Mouse (Mus musculus) left cerebral cortex, postnatal 14 days (tissue): ENCODE measurements at regions not wholly inside any gene's neighbourhood (a gene's known extent, or its start where the extent isn't known, plus 50 kb on each side); places are given as distances from the start of the nearest gene placed in this dataset.

Source experiments
- DNase-seq, 2 experiments: peaks; one replicate each; pipeline ENCODE4 v3.0.0; 2021 to 2022; ENCODE audit warnings: low spot score in 2 of 2, mixed read lengths in 1 of 2
- intact Hi-C: fragments of 180-260 bp; cut with DNase I; formaldehyde crosslinking; loops from one replicate; pipeline ENCODE4 v1.15.1; 2025

GRCm38 (mm10) chr10:96720956-96721688, 104.3 kb downstream of the Btg1 start:
- intact Hi-C loops = loop anchor here (5.0 kb wide), 1 partner anchor 99 kb away; no protein-coding TSS in a partner anchor
- no peak for DNase-seq

- intact Hi-C loops = loop anchor here (5.0 kb wide), 1 partner anchor 100 kb away; no protein-coding TSS in a partner anchor
- peak in 1 of 2 experiments; percentile 20 for DNase-seq
Measured at GRCm38 (mm10) chr10:96722491-96722890, 105.7 kb downstream of the Btg1 start.

DNA sequence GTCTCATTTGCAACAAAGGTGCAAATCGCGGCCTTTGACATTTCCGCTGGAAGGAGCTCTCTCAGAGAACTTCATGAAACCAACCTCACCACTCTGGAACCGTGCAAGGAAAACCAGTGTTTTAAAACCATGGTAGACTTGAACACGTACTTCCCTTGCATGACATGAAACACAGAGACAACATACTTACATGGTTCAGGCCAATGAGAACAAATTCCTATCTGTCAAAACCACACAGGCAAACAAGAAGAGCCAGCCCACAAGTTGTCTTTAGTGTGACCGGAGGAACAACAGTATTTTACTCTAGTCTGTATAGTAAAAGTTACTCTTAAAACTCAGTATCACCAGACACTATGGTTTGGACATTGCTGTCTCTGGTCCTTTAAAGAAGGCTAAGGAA, 106.3 kb downstream of the Btg1 start:
- intact Hi-C loops = loop anchor here (5.0 kb wide), 1 partner anchor 101 kb away; no protein-coding TSS in a partner anchor
- no peak for DNase-seq

DNA sequence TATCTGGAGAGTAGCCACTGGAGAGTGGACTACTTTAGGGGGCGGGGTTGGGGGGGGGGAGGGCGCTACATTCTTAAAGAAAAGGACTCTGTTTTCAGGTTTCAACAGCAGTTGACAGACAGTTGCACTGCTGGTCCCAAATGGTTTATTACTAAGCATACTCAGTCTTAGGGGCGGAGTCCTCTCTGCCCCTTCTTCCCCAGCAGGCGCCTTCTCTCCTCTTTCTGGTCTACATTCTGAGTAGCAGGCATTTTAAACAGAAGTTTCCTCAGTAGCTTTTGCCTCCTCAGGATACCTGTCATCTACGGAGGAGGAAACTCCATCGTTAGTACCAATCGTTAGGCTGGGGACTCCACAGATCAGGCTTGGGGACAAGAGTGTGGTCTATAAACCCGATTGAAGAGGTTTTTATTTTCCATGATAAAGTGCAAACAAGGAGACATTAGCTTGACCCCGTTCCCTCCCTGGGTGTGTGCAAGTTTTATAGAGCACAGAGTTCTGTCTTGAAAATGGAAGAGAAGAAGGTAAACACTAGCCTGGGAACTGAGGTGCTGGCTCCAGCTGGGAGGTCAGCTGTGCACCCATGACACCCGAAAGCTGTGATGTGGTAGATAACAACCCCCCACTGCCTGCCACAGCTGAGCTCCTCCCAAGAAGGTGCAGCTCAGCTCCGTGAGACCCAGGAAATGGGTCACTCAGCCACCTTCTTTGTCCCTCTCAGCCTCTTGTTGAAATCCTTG, 107.8 kb downstream of the Btg1 start:
- DNase-seq = no peak
- intact Hi-C loops = loop anchor here (5.0 kb wide), 1 partner anchor 102 kb away; no protein-coding TSS in a partner anchor

GRCm38 (mm10) chr10:96726801-96727780, 110.3 kb downstream of the Btg1 start:
- peak; percentile 43 to 48 for DNase-seq
- intact Hi-C loops = no loop called here

DNA sequence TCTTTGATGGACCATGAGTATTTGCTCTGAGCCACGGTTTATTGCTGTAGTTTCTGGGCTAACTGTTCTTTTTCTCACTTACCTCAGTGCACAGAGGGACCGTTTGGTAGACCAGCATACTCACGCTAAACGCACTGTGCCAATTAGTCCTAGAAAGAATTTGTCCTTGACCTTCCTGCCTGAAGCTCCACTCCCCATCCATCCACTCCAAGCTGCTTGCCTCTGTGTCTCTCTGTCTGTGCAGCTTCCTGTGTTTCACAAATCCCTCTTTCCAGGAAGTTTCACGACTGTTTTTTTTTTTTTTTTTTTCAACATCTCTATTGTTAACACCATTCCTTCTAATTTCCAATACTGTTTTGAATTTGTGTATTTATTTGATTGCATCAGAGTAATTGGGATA, 116.8 kb downstream of the Btg1 start:
- intact Hi-C loops = no loop called here
- no peak for DNase-seq

DNA sequence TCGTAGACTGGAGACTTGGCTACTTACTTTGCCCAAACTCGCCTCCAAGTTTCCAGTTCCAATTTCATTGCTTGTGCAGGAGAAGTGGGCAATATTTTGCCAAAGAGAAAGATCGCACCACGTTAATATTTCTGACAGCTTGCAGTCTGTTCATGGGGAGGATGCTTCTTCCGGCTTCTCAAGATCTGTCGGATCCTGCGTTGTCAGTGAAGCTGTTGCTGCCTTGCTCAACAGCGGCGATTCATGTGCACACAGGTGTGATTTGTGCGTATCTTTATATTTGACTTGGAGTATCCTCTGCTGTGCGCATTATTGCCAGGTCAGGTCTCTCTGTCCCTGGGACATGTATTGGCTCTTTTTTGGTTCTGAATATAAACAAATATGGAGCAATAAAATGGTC, 118.3 kb downstream of the Btg1 start:
- intact Hi-C loops = no loop called here
- DNase-seq = no peak

GRCm38 (mm10) chr10:96735885-96736628, 119.3 kb downstream of the Btg1 start:
- intact Hi-C loops = no loop called here
- no peak for DNase-seq

- intact Hi-C loops = no loop called here
- DNase-seq = no peak
Measured at GRCm38 (mm10) chr10:96737972-96738371, 121.2 kb downstream of the Btg1 start.

DNA sequence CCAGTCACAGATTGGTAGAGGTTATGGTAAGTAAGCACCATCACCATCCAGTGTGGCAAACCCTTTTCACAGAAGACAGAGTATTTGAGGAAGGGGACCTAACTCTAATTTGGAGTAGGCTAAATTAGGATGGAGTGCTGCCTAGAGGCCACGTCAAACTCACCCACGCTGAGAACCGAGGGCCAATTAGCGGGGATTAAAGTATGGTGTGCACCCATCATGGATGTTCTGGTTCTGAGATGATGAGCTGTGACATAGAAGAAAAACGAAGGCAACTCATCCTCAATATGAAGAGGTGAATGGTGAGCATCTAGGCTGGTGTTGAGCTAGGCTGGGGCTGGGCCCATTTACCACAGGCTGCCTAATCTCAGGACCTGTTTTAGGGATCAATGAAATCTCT, 121.8 kb downstream of the Btg1 start:
- DNase-seq = no peak
- intact Hi-C loops = no loop called here

DNA sequence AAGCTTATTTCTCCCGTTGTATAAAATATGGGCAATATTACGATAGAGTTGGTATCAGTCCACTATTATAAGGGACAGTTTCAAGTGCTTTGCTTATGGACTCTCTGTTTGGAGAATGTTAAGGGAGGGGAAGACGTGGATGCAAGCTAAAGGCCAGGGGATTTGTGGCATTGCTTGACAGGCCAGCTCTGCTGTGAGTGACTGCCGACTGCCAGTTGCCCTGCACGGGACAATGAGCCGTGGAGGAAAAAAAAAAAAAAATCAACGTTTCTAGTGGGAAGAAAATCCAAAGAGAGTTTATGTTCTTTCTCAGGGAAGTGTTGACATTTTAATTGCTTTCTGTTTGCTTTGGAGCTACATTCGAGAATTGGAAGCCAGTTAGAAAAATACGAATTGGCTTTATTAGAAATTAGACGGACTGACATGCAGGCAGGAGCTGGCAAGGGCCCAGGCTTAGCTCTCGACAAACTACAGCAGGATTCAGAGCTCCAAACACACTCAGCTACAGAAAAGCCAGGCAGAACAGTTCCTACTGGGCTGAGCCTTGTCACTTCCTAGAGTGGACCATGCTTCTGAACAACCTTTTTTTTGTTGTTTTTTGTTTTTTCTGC, 127.5 kb downstream of the Btg1 start:
- intact Hi-C loops = no loop called here
- no peak for DNase-seq

- intact Hi-C loops = no loop called here
- DNase-seq = no peak
Measured at GRCm38 (mm10) chr10:96747015-96747663, 130.3 kb downstream of the Btg1 start.

DNA sequence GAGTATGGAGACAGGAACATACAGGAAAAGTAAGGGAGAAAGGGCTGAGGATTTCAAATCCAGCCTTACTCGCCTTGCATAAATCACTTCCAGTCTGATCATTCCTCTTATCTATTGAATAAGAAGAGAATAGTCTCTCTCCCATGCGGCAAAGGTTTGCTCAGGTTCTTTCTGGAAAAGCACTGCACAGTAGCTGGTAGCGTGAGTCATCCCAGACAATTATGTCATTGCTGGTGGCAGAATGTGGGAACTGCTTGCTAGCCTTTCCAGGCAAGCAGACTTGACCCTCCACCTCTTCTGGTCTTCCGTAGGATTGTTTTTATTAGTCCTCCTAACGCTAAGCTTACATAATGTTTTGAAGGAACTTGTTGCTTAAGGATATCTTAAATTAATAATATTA, 134.1 kb downstream of the Btg1 start:
- intact Hi-C loops = no loop called here

DNA sequence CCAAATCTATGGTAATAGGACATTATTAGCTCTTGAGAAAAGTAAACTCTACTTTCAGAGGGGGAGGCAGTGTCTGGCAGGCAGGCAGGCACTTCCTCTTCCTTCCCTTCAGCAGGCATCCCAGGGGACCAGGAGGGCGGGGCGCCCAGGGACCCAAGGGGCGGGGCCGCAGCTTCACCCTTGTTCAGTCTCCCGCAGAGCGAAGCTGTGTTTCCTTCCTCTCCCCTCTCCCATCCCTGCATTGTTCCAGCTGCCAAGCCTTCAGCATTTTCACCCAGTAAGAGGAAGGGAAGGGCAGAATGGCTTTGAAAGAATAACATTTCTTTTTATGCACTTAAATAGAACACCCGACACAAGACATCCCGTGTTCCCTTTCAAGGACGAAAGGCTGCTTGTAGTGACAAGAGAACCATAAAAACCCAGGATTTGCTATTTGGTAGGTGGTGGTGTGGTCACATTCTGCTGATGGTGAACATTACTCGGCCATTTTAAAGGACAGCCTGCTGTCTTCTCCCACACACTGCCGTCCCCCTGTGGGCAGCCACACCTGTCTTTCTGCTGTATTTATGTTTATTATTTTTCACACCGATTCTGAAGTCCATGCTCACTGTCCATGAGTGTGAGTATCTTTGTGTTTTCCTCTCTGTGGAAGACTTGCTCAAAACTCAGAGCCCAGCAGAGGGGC, 134.9 kb downstream of the Btg1 start:
- DNase-seq = peak; percentile 28 to 63
- intact Hi-C loops = no loop called here

More for the DNA sequence above, 134.1 kb downstream of the Btg1 start:
- DNase-seq = no peak

DNA sequence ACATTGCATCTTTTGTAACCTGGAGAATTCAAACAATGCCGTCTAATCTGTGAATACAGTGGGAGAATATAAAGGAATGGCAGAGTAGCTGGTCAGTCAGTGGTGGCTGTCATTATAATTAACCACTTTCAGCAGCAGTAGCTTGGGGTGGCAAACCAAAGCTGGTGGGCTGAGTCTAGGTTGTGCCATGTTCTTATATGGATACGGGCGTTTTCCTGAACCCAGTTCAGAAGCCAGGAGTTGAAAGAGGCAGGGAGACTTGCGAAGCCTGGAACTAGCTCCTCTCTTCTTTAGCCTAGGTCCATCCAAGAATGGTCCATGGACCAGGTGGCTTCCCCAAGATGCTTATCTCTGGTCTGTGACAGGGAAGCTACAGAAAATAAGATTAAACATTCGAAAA, 135.7 kb downstream of the Btg1 start:
- intact Hi-C loops = no loop called here
- no peak for DNase-seq

DNA sequence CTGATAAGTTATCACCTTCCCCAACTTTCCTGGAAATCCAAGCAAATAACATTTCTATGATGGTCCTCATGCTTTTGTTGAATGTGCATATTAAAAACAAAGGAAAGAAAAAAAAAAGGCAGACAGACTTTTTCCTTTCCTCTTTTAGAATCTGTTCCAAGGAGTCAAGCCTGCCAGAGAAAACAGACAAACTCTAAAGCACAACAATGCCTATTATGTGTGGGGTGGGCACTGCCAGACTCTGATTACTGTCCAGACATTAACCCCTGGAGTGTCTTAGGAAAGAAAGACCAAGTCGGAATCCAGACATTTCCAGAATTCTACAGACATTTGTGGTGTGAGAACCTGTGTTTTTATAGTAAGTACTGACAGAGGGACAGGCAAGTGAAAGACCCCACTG, 136.7 kb downstream of the Btg1 start:
- DNase-seq = no peak
- intact Hi-C loops = no loop called here

GRCm38 (mm10) chr10:96755674-96756073, 138.9 kb downstream of the Btg1 start:
- intact Hi-C loops = no loop called here
- no peak for DNase-seq
